Mouse (Mus musculus) left cerebral cortex, adult 18-20 months (tissue): ENCODE measurements around the gene Nfatc4. TPM values are rescaled to one million over a fixed set of nuclear protein-coding genes. Genes with fewer than 3 reads are reported as not detected.
A peak's percentile ranks its signal among the peaks of the same experiment; 100 is the strongest.

Experiments used
- DNase-seq, 2 experiments: peaks; one replicate each; pipeline ENCODE4 v3.0.0; 2021 to 2022; ENCODE audit warnings: low spot score in 2 of 2, mixed read lengths in 1 of 2
- total RNA-seq, 2 experiments: library from RNA; stranded (reverse); gene quantifications; 2 replicates each; pipeline ENCODE4 v1.2.3; 2021

Nfatc4 gene
- total RNA-seq, 2 experiments from 2014 or later: 3.0 to 3.3 TPM

DNA sequence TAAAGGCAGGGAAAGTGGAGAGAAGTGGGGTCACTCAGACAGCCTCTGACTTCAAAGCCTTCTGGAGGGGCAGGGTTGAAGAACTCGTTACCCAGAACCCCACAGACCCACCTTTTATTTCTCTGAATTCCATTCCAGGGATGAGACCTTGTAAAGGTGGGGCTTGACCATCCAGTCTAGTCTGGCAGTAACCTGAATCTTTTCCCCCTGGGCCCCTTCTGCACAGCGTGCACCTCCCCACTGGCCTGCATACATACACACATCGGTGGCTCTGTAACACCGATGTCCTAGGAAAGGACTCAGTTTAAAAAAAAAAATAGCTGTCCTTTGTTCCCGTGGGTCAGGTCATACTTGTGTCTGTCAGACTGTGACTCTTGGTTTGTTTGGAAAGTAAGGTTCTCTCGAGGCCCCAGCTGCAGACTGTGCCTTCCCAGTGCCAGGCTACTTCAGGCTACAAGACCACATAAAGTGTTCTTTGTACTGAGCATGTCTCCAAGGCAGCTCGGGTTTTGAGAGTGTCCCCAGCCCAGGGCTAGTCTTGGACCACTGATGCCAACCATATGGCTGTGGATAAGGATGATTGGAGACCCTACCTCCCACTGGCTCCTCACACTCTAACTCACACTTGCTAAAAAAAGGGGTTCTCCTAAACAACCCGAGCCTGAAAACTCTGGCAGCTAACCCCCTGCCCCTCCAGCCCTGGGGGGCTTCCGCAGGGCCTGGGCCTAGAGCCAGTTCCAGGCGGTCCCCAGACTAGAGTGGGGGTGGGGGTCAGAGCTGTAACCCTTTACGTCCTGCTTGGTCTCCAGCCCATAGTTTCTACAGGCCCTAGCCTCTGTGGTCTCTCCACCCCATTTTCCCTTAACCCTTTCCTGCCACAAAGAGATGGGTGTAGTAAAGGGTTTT lies 30.0 kb downstream of the Nfatc4 start:
- no peak for DNase-seq

DNA sequence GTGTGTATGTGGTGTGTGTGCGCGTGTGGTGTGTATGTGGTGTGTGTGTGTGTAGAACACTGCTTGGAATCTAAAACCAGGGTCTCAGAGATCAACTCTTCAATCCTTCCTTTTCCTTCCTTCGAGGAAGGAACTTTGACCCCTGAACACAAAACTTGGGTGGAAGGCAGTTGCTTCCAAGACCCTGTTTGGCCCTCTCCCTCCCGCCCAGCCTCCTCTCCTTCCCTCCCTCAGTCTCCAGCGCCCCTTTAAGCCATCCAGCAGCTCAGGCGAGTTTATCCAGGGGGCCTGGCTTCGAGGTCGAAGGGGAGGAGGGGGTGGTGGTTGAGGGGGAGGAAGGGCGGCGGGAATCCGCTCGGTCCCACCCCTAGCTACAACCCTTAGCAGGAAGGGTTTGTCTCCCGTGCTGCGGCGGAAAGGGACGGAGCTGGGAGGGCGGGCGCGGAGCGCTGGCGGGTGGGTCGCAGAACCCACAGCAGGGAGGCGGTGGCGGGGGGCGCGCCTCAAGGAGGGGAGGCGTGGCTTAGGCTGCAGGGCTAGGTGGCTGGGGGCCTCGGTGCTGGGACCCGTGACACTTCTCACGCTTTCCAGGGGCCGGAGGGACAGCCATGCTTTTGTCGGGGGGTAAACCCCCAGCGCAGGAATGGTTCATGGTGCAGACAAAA lies 30.8 kb downstream of the Nfatc4 start, which contains the start of gene Nynrin:
TSS of gene Nynrin (plus strand) at position 390 of the 665 bp plus-strand sequence.
- DNase-seq: no peak

DNA sequence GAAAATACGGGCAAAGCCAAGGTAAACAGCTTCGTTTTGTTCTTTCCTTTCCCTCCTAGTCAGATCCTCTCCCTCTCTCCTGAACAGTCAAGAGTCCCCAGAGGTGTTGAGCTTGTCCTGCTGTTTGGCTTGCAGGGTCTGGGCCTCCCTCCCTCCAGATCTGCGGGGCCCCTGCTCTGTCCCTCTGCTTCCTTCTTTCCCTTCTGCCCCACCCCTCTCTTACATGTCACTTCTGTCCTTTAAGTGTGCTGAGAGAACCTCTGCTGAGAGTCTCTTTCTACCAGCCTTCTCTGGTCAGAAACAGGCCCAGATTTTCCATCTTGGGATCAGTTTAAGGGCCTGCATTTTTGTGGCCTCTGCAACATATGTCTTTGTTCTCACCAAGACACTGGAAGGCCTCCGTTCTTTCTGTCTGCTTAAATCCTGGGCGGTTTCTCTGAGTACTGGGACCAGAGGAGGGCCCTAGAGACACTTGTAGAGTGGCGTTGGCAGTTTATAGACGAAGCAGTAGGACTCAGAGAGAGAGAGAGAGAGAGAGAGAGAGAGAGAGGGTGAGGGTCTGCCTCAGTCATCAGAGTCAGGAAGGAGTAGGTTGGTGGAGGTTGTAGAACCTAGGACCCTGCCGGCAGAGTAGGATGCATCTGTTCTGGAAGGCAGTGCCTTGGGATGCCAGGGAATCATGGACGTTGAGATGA lies 31.6 kb downstream of the Nfatc4 start:
- no peak for DNase-seq

DNA sequence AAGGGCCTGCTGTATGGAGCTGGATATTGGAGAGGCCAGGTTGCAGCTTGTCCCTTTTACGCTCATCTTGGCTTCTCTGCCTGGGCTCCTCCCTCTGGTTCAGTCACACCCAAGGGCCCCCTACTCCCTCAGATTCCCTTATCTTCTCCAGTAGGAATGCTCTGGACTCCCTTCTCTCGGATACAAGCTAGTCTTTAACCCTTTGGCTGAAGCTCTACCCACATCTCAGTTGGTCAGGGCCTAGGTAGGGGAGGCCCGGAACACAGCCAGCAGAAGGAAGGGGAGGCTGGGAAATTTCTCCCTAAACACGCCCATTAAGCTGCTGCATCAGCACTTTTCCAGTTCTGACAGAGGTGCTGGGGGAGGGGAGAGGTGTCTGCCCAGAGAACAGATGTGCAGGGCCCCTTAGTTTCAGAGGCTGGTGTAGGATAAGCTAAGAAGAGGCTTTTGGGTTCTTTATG lies 32.2 kb downstream of the Nfatc4 start:
- DNase-seq: no peak

DNA sequence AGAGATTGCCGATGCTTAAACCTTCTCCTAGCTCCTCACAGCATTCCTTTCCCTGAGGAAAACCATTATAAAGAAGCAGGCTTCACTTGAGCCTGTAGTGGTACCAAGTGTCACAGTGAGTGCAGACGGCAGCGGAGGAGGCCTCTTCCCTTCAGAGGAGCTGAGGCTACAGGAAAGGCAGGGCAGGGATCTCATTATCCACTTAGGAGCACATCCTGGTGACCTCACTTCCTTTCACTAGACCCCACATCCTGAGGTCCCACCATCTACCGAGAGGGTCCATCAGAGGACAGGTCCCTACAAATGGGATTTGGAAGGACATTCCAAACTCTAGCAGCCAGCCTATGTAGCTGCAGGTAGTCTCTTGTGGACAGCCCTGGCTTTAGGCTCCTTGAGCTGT lies 34.6 kb downstream of the Nfatc4 start:
- DNase-seq: no peak

DNA sequence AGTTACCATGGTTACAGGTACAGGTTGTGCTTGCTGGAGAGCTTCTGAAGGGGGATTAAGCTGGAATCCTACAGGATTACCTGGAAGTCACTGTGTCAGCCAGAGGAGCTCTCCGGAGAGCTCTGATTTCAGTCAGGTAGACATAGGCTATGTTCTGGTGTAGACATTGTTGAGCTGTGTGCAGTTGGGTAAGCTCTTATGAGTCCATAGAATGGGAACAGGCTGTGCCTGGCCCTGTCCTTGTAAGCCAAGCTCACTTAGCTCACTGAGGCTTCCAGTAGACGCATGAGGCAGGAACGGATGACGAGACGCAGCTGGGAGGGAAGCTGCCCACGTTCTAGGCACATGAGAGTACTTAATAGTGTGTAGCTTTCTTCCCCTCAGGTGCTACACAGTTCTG lies 39.2 kb downstream of the Nfatc4 start:
- no peak for DNase-seq

DNA sequence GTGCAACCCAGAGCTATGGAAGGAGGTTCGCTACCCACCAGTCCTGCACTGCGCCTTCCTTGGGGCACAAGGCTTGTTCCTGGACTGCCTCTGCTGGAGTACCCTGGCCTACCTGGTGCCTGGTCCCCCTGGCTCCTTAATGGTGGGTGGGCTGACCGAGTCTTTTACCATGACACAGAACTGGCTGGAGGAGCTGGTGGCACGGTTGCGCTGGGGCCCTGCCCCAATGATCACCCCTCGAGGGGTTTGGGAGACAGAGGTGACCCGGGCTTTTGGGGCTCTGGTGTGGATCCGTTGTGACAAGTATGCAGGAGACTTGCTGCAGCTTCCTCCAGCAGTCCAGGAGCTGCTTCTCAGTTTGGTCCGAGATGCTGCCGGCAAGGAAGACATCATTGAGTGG lies 40.0 kb downstream of the Nfatc4 start:
- DNase-seq: no peak

DNA sequence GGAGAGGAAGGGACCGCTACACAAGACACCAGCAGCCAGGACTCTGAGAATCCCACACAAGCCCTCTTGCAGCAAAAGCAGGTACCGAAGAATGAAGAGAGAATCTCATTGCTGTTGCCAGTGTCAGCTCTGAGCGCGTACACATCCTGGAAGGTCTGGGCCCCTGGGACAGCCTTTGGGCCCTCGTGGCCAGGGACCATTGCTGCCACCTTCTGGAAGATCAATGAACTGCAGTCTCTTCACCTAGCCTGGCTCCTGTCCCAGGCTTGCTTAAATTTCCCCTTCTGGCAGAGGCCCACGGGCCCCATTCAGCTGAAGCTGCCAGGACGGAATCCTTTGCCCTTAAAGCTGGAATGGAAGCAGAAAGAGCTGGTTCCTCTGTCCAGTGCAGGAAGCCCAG lies 40.8 kb downstream of the Nfatc4 start:
- peak; percentile 37 to 55 for DNase-seq

DNA sequence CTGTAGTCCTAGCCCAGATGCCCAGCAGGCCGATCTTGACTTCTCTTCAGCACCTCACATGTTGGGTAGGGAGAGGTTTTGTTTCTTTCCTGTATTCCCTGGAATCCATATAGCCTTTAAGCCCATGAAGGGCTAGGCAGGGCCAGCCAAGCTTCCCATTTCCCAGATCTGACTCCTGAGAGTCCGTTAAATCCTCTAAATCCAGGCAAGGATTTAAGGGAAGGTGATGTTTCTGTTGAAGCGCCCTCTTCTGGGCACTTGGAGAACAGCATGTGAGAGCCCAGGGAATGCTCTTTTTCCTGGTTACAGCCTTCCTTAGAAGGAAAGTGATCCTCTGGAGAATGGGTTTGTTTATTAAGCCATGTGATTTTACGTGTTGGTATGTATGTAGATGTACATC lies 44.0 kb downstream of the Nfatc4 start:
- DNase-seq: peak; percentile 65

DNA sequence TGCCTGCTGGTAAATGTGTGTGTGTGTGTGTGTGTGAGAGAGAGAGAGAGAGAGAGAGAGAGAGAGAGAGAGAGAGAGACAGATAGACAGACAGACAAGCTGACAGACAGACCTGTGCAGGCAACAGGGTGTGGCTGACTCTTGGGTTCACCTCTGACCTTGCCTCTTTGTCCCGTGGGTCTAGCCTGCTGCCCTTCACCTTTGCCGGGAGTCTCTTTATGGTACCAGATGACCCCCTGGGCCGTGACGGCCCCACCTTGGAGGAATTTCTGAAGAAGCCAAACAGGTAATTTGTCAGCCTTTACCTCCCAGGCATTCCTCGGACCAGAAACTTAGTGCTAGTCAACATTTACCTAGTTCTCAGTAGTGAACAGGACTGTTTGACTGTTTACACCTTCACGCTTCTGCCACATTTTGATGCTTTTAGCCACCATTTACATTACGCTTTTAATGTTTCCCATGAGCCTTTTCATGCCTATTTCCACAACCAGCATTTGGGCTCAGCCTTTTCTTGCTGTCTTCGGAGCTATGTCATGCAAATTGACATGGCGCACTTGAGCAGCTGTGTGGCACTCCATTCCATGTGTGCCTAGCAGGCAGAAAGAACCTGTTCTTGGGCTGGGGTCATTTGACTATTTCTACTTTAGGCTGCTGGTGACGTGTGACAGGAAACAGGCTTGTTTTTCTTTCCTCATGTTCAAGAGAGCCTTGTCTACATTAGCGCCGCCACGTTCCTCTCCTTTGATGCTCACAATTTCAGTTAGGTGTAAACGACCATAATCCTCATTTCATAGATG lies 45.5 kb downstream of the Nfatc4 start:
- DNase-seq: no peak

DNA sequence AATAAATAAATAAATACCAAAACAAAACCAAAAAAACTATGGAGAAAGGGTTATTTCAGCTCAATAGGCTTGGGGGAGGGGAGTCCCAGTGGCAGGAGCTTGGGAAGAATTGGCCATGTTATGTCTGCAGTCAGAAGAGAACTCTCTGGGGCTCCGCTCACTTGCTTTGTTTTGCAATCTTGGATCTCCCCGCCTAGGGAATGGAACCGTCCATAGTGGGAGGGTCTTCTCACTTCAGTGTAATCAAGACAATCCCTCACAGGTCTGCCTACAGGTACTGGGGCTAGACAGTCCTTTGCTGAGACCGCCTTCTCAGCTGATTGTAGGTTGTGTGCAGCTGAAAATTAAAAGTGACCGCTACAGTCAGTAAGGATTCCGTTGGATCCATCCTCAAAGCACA lies 46.6 kb downstream of the Nfatc4 start:
- DNase-seq: no peak

DNA sequence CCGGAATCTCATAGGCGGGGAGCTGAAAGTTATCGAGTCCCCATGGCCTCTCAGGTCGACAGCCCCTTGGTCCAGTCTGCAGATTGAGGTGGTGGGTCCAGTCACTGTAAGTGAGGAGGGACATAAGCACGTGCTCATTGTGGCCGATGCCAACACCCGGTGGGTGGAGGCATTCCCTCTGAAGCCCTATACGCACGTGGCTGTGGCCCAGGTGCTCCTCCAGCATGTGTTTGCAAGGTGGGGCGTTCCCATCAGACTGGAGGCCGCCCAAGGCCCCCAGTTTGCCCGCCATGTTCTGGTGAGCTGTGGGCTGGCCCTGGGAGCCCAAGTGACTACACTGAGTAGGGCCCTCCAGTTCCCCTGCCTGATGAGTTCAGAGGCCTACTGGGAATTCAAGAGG lies 49.1 kb downstream of the Nfatc4 start:
- no peak for DNase-seq

DNA sequence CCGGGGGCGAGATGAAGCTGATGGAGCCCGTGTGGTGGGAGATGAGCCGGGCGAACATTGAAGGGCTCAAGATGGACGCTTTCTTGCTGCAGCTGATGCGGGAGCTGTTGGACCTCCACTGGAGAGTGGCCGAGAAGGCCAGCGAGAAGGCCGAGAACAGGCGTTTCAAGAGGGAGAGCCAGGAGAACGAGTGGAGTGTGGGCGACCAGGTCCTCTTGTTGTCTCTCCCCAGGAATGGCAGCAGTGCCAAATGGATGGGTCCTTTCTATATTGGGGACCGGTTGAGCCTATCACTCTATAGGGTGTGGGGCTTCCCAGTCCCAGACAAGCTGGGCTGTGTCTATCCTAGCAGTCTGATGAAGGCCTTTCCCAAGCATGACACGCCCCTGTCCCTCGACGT lies 49.6 kb downstream of the Nfatc4 start:
- no peak for DNase-seq

DNA sequence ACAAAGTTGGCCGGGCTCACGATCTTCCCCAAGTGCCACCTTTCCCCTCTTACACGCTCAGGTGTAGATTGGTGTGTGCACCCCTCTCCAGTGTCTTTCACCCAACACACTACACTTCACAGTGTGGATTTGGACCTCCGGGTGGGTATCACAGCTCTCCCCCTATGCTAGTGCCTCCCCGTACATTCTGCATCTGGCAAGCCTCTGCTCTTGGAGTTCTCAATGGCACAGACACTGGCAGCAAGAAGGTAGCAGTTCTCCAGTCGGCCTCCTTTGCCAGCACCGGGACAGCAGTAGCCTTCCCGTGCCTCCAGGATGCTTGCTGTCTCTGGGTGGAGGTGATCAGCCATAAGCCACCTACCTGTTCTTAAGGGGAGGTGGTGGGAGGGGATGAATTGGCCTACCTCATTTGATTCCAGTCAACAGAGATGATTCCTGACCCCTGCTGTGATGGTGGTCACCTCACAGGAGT lies 50.3 kb downstream of the Nfatc4 start:
- no peak for DNase-seq

DNA sequence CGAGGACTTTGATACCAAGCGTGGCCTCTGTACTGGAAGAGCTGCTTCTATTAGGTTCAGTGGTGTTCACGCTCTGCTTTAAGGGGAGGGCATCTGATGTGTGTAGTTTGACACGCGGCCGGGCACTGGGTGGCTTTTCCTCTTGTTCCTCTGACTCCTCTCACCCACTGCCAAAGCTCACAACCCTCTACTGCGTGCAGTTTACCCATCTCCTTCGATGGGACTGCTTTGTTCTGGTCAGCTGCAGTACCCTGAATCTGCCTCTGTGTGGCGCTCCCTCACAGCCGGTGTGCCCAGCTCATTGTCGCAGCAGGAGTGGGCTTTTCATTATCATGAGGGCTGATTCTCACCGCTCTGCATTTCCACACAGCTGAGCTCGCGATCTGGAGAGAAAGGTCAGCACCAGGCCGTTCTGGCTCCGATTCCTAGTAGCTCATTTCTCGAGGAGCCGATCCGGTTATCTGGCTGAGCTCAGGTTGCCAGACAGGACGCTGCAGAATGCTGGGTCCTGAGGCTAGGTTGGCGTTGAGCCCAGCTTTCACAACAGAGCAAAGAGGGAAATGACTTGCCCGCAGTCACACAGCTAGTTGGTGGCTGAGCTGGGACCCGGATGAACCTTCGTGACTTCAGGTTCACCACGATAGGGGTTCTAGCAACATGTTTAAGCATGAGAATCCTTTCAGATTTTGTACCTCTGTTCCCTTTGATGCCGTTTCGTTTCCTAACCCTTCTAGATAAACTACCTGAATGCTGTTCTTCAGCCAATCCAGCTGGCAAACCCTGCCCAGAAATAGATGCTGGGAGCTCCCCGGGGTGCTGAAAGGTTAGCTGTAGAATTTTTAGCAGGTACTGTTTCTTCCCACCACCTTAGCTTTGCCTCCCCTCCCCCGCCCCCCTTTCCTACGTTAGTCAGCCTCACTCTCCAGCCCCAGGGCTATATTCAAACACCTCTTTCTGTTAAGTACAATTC lies 51.1 kb downstream of the Nfatc4 start:
- DNase-seq: peak; percentile 67 to 77

DNA sequence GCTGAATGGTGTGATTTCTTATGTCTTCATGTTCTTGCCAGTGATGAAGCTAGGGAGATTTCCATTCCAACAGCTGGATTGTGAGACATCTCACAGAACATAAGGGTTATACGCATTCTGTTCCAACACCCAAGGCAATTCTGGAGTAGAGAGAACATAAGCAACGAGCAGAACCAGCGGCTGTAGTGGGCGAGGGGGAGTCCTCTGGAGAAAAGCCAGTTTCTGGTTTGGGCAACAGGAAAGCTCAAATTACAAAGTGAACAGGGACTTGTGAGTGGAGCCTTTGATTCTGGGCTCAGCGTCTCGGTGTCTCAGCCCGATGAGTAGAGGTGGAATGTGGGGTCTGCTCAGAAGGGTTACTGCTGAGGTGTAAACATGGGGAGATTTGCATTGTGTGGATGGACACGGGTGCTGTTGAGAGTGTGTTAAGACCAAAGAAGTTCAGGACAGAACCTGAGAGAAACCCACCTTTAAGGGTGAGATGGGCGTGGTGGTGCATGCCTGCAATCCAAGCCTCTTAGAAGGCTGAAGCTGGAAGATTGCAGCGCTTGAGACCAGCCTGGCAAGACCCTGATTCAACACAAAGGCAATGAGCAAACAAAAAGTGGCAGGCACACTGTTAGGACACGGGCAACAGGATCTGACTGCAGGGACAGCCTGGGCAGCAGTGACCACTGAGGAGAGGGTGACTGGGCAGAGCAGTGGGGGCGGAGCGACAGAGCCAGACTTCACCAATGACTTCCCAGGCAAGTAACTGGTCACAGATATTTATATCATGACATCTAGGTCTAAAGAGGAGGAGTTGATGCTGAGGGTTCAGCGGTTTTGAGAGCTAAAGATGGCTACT lies 54.7 kb downstream of the Nfatc4 start:
- no peak for DNase-seq

DNA sequence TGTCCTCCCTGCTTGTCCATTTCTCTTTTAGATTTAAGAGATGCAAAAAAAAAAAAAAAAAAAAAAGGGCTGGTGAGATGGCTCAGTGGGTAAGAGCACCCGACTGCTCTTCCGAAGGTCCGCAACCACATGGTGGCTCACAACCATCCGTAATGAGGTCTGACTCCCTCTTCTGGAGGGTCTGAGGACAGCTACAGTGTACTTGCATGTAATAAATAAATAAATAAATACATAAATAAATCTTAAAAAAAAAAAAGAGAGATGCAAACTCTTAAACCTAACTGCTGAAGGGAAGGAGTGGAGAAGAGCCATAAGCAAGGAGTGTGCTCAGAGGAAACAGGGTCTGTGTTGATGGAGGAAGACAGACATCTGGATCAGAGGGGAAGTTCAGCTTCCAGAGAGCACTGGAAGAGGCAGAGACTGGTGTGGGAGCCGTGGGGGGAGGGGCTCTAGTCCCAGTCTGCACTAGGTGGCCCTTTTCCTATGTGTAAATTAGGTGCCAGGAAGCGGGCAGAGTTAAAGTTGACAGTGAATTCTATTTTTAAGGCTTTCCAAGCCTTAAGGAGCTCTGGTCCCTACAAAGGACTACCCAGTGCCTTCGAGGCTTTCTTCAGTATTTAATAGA lies 55.5 kb downstream of the Nfatc4 start:
- no peak for DNase-seq

DNA sequence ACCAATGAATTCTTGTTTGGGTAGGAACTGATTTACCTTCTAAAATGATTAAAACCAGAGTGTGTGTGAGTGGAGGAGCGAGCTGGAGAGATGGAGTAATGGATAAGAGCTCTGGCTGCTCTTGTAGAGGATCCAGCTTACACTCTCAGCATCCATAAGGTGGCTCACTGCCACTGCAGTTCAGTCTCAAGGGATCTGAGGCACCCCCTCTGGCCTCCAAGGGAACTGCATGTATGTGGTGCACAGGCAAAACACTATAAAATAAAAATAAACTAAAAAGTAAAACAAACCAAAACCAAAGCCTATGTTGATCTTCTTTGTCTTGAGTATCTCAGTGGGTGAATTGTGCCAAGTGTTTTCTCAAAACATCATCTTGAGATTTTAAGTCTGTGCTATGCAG lies 56.7 kb downstream of the Nfatc4 start:
- peak; percentile 82 to 84 for DNase-seq
